Mouse (Mus musculus) ES-E14 (cell line): Measurements from ENCODE around the gene Grb7. TPM values are rescaled to one million over a fixed set of nuclear protein-coding genes. Genes with fewer than 3 reads are reported as not detected.

Experiments
- DNase-seq: peaks from one replicate; pipeline ENCODE4 v3.0.0-alpha.2; 2013; ENCODE audit warnings: low read depth, low spot score
- H3K27ac ChIP-seq: 2 replicates; pipeline ENCODE4 v1.5.1; 2012; ENCODE audit warnings: low read depth, mild to moderate bottlenecking, low read length, moderate library complexity, mixed read lengths; ENCODE audit not compliant: poor library complexity, insufficient read depth, severe bottlenecking
- H3K36me3 ChIP-seq: 2 replicates; pipeline ENCODE4 v1.6.1; 2012; ENCODE audit warnings: mild to moderate bottlenecking, low read length, moderate library complexity, mixed read lengths; ENCODE audit not compliant: control insufficient read depth, poor library complexity, insufficient read depth, severe bottlenecking
- H3K4me1 ChIP-seq, 2 experiments: fragments of 150-350 bp in 1 of 2; sonication (generic) in 1 of 2; 2 replicates each; pipeline ENCODE4 v1.6.1; 2012; ENCODE audit warnings: low read length in 2 of 2, mild to moderate bottlenecking in 1 of 2, mixed read lengths in 1 of 2; ENCODE audit not compliant: control insufficient read depth in 2 of 2, insufficient read depth in 2 of 2, poor library complexity in 1 of 2
- H3K4me3 ChIP-seq, 2 experiments: fragments of 150-350 bp in 1 of 2; sonication (generic) in 1 of 2; 2 replicates each; pipeline ENCODE4 v1.5.1; 2012; ENCODE audit warnings: low read length in 2 of 2, low read depth in 1 of 2, mild to moderate bottlenecking in 1 of 2, mixed read lengths in 1 of 2; ENCODE audit not compliant: insufficient read depth in 1 of 2, poor library complexity in 1 of 2, severe bottlenecking in 1 of 2
- H3K9ac ChIP-seq: 2 replicates; pipeline ENCODE4 v1.6.1; 2012; ENCODE audit warnings: low read depth, mild to moderate bottlenecking, low read length, mixed read lengths; ENCODE audit not compliant: poor library complexity, insufficient read depth, severe bottlenecking
- H3K9me3 ChIP-seq: fragments of 150-350 bp; sonication (generic); 2 replicates; pipeline ENCODE4 v1.6.1; 2012; ENCODE audit warnings: low read depth, mild to moderate bottlenecking, low read length; ENCODE audit not compliant: control insufficient read depth, insufficient read depth
- CHD2 ChIP-seq: IDR thresholded peaks from 2 replicates; pipeline ENCODE4 v1.6.1; 2014; ENCODE audit warnings: mild to moderate bottlenecking, low read depth, low read length, inconsistent platforms
- HCFC1 ChIP-seq: IDR thresholded peaks from 2 replicates; pipeline ENCODE4 v1.6.1; 2012; ENCODE audit warnings: low read length, inconsistent platforms, borderline replicate concordance; ENCODE audit not compliant: insufficient read depth
- MAFK ChIP-seq: IDR thresholded peaks from 2 replicates; pipeline ENCODE4 v1.6.1; 2014; ENCODE audit warnings: mild to moderate bottlenecking, low read depth, low read length, inconsistent platforms; ENCODE audit not compliant: insufficient read depth
- ZC3H11A ChIP-seq: IDR thresholded peaks from 2 replicates; pipeline ENCODE4 v1.6.1; 2012; ENCODE audit warnings: low read depth, mild to moderate bottlenecking, inconsistent platforms, low read length, borderline replicate concordance
- ZNF384 ChIP-seq: IDR thresholded peaks from 2 replicates; pipeline ENCODE4 v1.6.1; 2012; ENCODE audit warnings: low read depth, low read length, inconsistent platforms
- in situ Hi-C, 2 experiments: fragments of 600-800 bp; cut with MboI; formaldehyde crosslinking; loops; one replicate each; pipeline ENCODE4 v1.15.1; 2025; ENCODE audit warnings: low sequenced_read_pairs in 2 of 2, inconsistent platforms in 1 of 2; ENCODE audit not compliant: unreplicated experiment in 2 of 2
- total RNA-seq: library from RNA; depleted of rRNA; stranded (reverse); fragments of 300-350 nt; gene quantifications from 2 replicates; pipeline ENCODE4 v1.2.3, GENCODE M21; 2012

Grb7 gene
- total RNA-seq, 1 experiment, result 12.1 TPM

DNA sequence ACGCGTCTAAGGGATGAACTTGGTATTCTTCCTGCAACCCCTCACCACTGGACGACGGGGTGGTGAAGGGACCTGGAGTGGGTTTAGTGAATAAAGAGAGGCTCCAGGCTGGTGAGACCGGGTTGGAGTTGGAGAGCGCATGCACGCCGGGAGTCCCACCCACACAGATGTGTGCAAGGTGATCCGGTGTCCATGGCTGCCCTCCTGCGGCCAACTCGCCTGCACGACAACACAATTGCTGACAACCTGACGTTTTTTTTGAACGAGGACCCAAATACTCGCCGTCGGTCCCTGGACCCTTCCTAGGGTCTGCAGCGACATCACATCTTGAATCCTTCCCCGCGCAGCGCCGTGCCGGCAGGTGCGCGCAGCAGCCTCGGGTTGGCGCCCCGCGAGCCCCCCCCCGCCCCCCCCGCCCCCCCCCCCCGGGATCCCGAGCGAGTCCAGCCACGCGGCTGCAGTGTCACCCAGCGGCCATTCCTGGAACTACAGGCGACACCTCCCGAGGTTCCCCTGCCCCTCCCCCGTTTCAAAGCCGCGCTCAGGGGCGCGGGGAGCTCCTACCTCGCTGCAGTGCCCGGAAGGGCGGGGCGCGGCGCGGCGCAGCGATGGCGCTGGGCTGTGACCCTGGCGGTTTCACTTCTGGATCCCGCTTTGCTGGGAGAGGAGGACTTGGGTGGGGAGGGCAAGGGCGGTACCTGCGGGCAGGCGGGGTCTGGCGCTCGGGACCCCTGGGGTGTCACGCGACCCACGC lies 11.3 kb downstream of the Grb7 start:
- H3K4me3 ChIP-seq, result peak overlapping the region; percentile 62 to 77
- peaks cover 32% of the 10 kb centered on the region for H3K36me3 ChIP-seq
- H3K9ac ChIP-seq, result peak overlapping the region; percentile 72
- peak; percentile 28; the same call in 1 of the 2 replicates for TF ChIP-seq ZC3H11A
- TF ChIP-seq ZNF384, result peak; percentile 60; the same call in 1 of the 2 replicates
- 0 out of 2 replicates have a peak, but pooled peaks have one; percentile 2 for TF ChIP-seq MAFK
- no peak for TF ChIP-seq HCFC1
- peaks cover 3 to 24% of the 10 kb centered on the region in 2 experiments; a peak in 3 of 4 replicates for H3K4me1 ChIP-seq
- in situ Hi-C loops, result no loop called here
- DNase-seq, result peak; percentile 89
- H3K9me3 ChIP-seq, result no peaks in the 10 kb centered on the region
- H3K27ac ChIP-seq, result peak overlapping the region; percentile 29

DNA sequence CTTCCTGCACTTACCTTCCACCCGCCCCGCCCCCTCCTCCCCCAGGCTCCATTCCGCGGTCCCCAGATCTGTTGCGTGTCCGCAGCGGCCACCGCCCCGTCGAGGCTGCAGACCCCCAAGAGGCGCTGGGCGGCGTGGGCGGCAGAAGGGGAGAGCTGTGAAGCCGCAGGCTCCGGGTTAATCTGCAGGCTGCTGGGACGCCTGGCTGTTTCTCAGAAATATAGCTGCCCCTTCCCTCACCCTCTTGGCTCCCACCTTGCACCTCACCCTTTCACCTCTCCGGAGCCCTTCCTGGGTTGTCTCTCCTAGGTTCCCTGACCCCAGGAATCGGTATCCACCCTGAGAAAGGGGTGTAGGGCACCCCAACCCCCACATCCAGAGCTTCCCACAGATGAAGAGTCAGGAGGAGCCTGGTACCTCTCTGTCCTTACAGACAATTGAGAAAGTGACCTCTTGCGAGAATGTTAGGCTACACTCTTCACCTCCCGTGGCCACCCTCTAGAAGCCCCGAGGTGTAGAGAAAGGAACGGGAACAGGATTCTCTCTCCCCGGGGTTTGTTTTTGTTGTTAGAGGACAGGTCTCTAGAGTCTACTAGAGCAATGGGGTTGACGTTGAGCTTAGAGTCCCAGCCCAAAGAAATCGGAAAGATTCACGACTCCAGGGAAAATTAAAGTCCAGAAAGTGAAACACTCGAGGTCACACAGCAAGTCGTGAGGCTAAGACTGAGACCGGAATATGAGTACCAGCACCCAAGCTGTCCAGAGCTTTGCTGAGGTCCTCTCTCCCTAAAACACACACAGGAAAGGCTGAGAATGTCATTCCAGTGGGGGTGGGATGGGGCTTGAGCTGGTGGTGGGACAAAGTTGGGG lies 12.2 kb downstream of the Grb7 start:
- TF ChIP-seq HCFC1 (no peak), ZC3H11A (no peak), ZNF384 (no peak), CHD2 (no peak), MAFK (no peak)
- Histone ChIP-seq H3K4me3 (peak overlapping the region; percentile 62 to 77), H3K4me1 (peaks cover 3 to 24% of the 10 kb centered on the region in 2 experiments; a peak in 3 of 4 replicates), H3K9me3 (no peaks in the 10 kb centered on the region), H3K27ac (peak overlapping the region; percentile 29), H3K36me3 (peaks cover 24% of the 10 kb centered on the region), H3K9ac (peak overlapping the region; percentile 41)
- in situ Hi-C loops, result no loop called here
- no peak for DNase-seq

DNA sequence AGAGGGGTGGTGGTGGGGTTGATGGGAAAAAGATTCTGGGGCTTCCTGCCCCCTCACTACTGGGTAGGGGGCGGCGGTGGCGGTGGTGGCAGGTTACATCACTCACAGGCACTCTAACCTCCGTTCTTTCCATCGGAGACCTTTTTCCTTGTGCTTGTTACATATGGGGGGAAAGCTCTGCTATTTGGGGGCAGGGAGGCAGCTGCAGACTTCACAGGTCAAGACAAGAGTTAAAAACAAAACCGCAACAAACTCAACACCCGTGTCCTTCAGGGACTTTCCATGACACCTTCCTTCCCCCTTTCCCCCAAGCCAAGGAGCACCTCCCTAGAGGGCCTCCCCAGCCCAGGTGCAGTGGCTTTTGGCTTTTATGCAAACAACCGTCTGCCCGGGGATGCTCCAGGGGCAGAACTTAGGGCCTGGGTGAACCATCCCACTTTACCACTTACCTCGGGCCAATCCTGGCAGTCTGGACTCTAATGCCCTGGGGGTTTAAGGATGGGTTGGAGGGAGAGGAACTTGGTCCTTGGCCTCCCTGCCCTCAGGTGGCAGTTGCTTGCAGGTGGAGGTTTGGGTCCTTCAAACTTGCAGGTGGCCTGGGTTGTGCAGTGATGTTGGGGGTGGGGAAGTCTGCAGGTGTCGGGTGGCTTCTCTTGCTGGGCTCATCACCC lies 13.0 kb downstream of the Grb7 start:
- TF ChIP-seq MAFK (no peak), ZNF384 (no peak), HCFC1 (no peak), ZC3H11A (no peak), CHD2 (no peak)
- Histone ChIP-seq H3K4me1 (peaks cover 3 to 24% of the 10 kb centered on the region in 2 experiments; a peak in 3 of 4 replicates), H3K9me3 (no peaks in the 10 kb centered on the region), H3K4me3 (no peak overlapping the region), H3K27ac (no peak overlapping the region), H3K36me3 (peaks cover 16% of the 10 kb centered on the region), H3K9ac (no peak overlapping the region)
- in situ Hi-C loops, result no loop called here
- DNase-seq, result no peak

DNA sequence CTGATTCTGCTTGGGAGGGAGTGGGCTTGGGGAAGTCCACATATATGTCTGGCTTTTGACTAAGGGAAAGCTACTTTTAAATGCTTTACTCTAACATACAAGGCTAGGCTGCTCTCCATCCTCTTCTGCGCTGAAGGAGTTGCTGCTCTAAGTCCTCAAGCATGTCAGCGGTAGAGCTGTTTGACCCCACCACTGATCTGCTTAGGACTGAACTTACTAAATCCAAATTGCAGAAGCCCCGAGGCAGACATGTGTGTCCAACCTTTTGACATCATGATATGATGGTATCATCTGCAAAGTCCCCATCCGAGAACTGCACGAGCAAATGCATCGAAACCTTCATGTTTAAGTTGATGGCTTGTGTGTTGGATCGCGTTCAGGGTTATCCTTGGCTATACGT lies 13.7 kb downstream of the Grb7 start:
- no peak overlapping the region for H3K9ac ChIP-seq
- H3K27ac ChIP-seq, result no peak overlapping the region
- H3K4me1 ChIP-seq, result peaks cover 3 to 24% of the 10 kb centered on the region in 2 experiments; a peak in 3 of 4 replicates
- in situ Hi-C loops, result no loop called here
- no peak for DNase-seq
- peaks cover 9% of the 10 kb centered on the region for H3K36me3 ChIP-seq
- no peaks in the 10 kb centered on the region for H3K9me3 ChIP-seq
- no peak overlapping the region for H3K4me3 ChIP-seq
- TF ChIP-seq MAFK (no peak), HCFC1 (no peak), ZNF384 (no peak), ZC3H11A (no peak), CHD2 (no peak)
